Mouse (Mus musculus): Measurements from ENCODE around the gene Stx2.

GRCm38 (mm10) chr5:128951472-128951871 is 56.9 kb downstream of the Stx2 start:
- TF ChIP-seq CTCF (IDR thresholded peaks at IDR 0.05; ENCODE audit: extremely low read depth, insufficient read depth, low read length) (no peak), POLR2A (IDR thresholded peaks at IDR 0.05; ENCODE audit: extremely low read depth, insufficient read depth, low read length) (no peak)
